Mouse (Mus musculus): Measurements from ENCODE around the gene Map1a.

The Map1a gene

DNA sequence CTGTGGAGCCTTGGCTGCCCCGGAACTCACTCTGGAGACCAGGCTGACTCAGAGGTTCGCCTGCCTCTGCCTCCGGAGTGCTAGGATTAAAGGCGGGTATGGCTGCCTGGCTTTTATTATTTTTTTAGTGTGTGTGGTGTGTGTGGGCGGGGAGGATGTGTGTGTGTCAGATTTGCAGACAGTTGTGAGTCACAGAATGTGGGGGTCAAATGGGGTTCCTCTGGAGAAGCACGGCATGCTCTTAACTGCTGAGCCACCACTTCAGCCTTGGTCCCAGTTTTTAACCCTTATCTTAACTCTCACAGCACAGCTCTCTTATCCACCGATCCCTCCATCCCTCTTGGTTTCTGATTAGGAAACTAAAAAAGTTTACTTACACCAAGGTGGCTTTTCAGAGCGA is 26.9 kb downstream of the Map1a start:
- DNase-seq = no peak

GRCm38 (mm10) chr2:121323041-121323440 is 33.6 kb downstream of the Map1a start:
- peak; percentile 81 for DNase-seq

DNA sequence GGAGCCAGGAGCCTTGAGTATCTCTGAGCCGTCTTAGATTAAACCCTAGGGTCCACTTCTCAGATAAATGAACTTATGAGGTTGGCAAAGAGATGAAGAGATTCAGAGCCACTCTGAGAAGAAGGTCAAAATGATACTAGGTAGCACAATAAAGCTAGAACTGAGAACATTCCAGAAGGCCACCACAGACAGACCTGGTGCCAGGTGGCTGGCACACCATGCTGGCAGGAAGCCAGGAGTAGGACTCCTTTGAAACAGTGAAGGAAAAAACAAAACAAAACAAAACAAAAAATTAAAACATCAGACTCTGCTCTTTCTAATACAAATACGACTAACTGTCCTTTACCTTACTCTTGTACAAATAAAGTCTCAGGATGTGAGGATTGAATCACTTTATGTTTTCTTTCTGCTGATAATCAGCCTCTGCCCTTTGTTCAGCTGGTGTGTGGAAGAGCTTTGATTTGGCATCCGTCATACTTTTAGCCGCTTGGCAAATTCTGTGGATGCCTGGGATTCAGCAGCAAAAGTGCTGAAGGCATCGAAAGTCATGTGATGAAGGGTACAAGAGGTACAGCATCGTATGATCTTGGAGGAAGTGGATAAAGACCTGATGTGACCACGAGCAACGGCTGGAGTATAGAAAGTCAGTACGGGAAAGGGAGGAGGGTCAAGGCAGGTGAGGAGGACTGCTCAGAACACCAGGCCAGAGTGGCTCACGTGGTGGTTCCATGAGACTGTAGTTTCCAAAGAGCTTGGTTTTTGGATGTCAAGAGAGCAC is 34.5 kb downstream of the Map1a start:
- peak; percentile 81 for DNase-seq

DNA sequence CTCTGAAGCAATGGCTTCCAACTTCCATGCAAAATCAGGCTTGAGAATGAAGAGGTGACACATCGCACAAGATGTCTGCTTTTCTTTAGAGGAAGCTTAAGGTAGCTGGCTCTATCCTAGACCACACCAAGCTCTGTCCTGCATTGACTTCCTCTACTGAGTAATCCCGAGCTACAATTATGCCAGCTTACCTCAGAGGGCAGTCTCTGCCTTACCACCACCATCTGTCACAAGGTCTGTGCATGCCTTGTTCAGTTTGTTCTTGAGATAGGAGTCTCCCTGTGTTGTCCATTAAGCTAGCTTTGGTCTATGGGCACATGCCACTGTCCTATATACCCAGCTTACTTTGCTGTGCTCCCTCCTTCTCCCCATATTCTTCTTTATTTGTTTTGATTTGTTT is 40.1 kb downstream of the Map1a start:
- DNase-seq = peak; percentile 62

- DNase-seq = no peak
Observed at GRCm38 (mm10) chr2:121339057-121339456, 49.7 kb downstream of the Map1a start.

GRCm38 (mm10) chr2:121353156-121353555 is 63.8 kb downstream of the Map1a start:
- DNase-seq = no peak

- DNase-seq = no peak
Observed at GRCm38 (mm10) chr2:121354378-121354777, 65.0 kb downstream of the Map1a start.

DNA sequence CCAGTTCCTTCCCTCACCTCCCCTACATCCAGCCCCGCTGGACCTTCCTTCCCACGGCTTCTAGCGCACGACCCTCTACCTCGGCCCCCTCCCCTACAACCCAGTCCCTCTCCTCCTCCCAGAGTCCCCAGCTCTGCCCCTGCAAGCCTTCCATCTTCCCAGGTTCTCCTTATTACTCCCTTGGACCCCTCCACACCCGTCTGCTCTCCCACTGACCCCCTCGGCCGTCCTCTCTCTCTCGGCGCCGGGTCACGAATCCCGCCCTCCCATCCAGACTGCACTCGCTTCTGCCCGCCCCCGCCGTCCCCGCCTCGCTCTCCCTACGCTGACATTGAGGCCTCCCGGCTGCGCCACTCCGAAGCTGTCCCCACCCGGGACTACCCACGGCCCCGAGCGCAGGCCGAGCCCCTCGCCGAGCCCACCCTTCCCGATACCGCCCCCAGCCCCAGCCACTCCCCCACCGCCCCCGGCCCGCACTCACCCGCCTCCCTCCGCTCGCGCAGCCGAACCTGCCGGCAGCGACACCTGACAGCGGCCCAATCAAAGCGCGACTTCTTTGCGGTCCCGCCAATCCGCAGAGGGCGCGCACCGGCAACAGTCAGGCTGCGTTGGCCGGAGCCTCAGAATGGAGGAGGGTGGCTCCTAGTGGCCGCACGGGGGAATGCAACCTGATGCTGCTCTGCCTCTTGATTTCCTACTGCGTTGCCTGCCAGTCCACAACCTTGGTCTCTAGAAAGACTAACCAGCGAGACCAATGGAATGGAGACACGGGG is 65.6 kb downstream of the Map1a start, which contains the start of gene Ppip5k1:
TSS of gene Ppip5k1 (minus strand) at position 577 of the 773 bp plus-strand sequence.
- peak; percentile 98 for DNase-seq

DNA sequence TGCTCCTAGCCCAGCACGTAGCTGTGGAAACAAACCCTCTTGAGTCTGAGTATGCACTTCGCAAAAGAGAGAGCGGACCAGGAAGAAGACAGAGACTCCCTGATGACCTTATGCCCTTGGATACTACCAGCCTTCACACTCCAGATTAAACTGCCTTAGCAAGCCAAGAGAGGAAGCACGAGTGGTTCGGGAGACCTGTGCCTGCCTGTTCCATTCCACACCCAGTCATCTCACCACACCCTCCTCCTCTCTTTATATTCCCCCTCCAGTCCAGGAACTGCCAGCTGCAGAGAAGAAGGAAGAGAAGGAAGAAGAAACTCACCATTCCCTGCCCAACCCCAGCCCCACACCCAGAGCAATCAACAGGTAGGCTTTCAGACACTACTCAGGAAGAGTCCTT is 68.1 kb downstream of the Map1a start, which contains the start of gene Ckmt1:
TSS of gene Ckmt1 (plus strand) at position 221 of the 400 bp plus-strand sequence.
- no peak for DNase-seq

DNA sequence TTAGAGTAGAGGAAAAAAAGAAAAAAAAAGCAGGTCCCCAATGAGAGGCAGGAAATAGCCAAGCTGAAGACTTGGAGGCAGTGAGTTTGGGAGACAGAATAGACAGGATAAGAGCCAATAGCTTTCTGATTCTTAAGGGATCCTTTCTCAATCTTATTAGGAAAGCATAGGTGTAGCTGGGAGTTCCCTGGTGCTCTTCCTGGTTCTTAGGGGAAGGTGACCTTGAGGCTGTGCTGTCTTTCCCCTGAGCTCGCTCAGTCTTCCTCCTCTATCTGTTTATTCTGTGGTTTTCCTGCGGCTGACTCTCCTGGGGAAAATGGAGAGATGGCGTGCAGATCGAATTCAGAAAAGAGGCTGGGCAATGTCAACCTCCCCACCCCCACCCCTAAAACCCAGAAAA is 68.6 kb downstream of the Map1a start:
- no peak for DNase-seq

GRCm38 (mm10) chr2:121358381-121358780 is 69.0 kb downstream of the Map1a start:
- DNase-seq = peak; percentile 91

DNA sequence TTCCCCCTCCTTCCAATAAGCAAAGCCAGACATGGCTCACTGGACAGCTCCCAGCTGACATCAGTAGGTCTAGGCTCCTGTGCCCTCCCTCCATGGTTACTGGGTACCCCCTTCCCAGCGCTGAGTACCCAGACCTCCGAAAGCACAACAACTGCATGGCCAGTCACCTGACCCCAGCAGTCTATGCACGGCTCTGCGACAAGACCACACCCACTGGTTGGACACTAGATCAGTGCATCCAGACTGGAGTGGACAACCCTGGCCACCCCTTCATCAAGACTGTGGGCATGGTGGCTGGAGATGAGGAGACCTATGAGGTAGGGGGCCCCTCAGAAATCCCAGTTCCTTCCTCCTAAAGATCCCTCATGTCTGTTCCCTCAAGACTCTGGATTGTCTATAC is 70.1 kb downstream of the Map1a start:
- peak; percentile 25 for DNase-seq

Data from cerebellum, adult 8-10 months (tissue).